ENCODE assay signal across 11 mouse cellular contexts in genomic region chr10:116750895-116751294, GRCm38 (mm10).
DNase-seq lines count a peak whose midpoint lies in the region; ATAC-seq and TF ChIP-seq lines count a peak whose summit lies in the region.
"Had no signal": no experiment of that assay in that cellular context is flagged by ENCODE, and none has a peak within 500 bp of the region (broad histone marks: within the 10 kb centered on the region; RNA-seq: fewer than 3 reads in every experiment).

No protein-coding gene starts in this region.

- no peak overlapping the region for H3K4me2 ChIP-seq in kidney, embryonic 15.5 days
- H3K4me2 ChIP-seq in lung, postnatal 0 days (replicated peaks; ENCODE audit: low read depth, low read length): no peak overlapping the region
- H3K4me2 ChIP-seq: hindbrain, embryonic 13.5 days; liver, embryonic 12.5 days had no signal

- TF ChIP-seq EP300 in lung, postnatal 0 days (IDR thresholded peaks at IDR 0.05): peak; percentile 96

- H3K9ac ChIP-seq in kidney, embryonic 15.5 days: no peak overlapping the region
- no peak overlapping the region for H3K9ac ChIP-seq in lung, postnatal 0 days (replicated peaks; ENCODE audit: low read depth)
- H3K9ac ChIP-seq: hindbrain, embryonic 13.5 days; liver, embryonic 12.5 days had no signal

- no peak for TF ChIP-seq CTCF in lung, postnatal 0 days (IDR thresholded peaks at IDR 0.05)

- peaks cover 24% of the 10 kb centered on the region for H3K4me1 ChIP-seq in embryonic facial prominence, embryonic 10.5 days
- H3K4me1 ChIP-seq in kidney, embryonic 15.5 days: peaks cover 10% of the 10 kb centered on the region
- peaks cover 3% of the 10 kb centered on the region; the same call in 1 of the 2 replicates for H3K4me1 ChIP-seq in lung, postnatal 0 days (ENCODE audit: insufficient read depth, low read depth, low read length)
- H3K4me1 ChIP-seq: liver, embryonic 12.5 days had no signal

- H3K4me3 ChIP-seq in embryonic facial prominence, embryonic 10.5 days: no peak overlapping the region
- no peak overlapping the region for H3K4me3 ChIP-seq in kidney, embryonic 15.5 days (replicated peaks)
- H3K4me3 ChIP-seq in lung, postnatal 0 days (ENCODE audit: low read depth, low read length): no peak overlapping the region
- H3K4me3 ChIP-seq: hindbrain, embryonic 13.5 days; liver, embryonic 12.5 days had no signal

- ATAC-seq in kidney, embryonic 15.5 days (replicated peaks; ENCODE audit: low FRiP score): no peak
- ATAC-seq in lung, postnatal 0 days: peak; percentile 96
- ATAC-seq: liver, embryonic 12.5 days had no signal

- 0 out of 2 replicates have a peak, but pooled peaks cover 4% of the 10 kb centered on the region for H3K9me3 ChIP-seq in embryonic facial prominence, embryonic 10.5 days
- no peaks in the 10 kb centered on the region for H3K9me3 ChIP-seq in kidney, embryonic 15.5 days (replicated peaks)
- no peaks in the 10 kb centered on the region for H3K9me3 ChIP-seq in lung, postnatal 0 days (ENCODE audit: low read length)
- H3K9me3 ChIP-seq: hindbrain, embryonic 13.5 days; liver, embryonic 12.5 days had no signal

- H3K27me3 ChIP-seq in embryonic facial prominence, embryonic 10.5 days (replicated peaks; ENCODE audit: low read depth, poor library complexity, severe bottlenecking): no peaks in the 10 kb centered on the region
- no peaks in the 10 kb centered on the region for H3K27me3 ChIP-seq in kidney, embryonic 15.5 days
- no peaks in the 10 kb centered on the region for H3K27me3 ChIP-seq in lung, postnatal 0 days (replicated peaks; ENCODE audit: insufficient read depth, low read length)
- H3K27me3 ChIP-seq: hindbrain, embryonic 13.5 days; liver, embryonic 12.5 days had no signal

- no peaks in the 10 kb centered on the region for H3K36me3 ChIP-seq in embryonic facial prominence, embryonic 10.5 days (replicated peaks)
- no peaks in the 10 kb centered on the region for H3K36me3 ChIP-seq in kidney, embryonic 15.5 days
- no peaks in the 10 kb centered on the region for H3K36me3 ChIP-seq in lung, postnatal 0 days (ENCODE audit: insufficient read depth, low read length)
- H3K36me3 ChIP-seq: hindbrain, embryonic 13.5 days; liver, embryonic 12.5 days had no signal

- WGBS in embryonic facial prominence, embryonic 10.5 days: 76% methylated on average over 14 of the region's 14 CpGs
- WGBS in kidney, embryonic 15.5 days: 58% methylated on average over 14 of the region's 14 CpGs
- 23% methylated on average over 14 of the region's 14 CpGs for WGBS in lung, postnatal 0 days

- H3K27ac ChIP-seq in embryonic facial prominence, embryonic 10.5 days (replicated peaks): no peak overlapping the region
- H3K27ac ChIP-seq in kidney, embryonic 15.5 days: peak overlapping the region; percentile 54; the same call in 1 of the 2 replicates
- H3K27ac ChIP-seq in lung, postnatal 0 days (ENCODE audit: low read length): peak overlapping the region; percentile 62; the same call in 1 of the 2 replicates
- H3K27ac ChIP-seq: hindbrain, embryonic 13.5 days; liver, embryonic 12.5 days had no signal

- peak; percentile 15 for DNase-seq in embryonic facial prominence, embryonic 10.5 days (ENCODE audit: low spot score)
- DNase-seq in heart, adult 8-10 months (ENCODE audit: low spot score): peak; percentile 80
- peak; percentile 93 for DNase-seq in lung, postnatal 0 days (ENCODE audit: low spot score)
- DNase-seq in layer of hippocampus, adult 8-10 months (ENCODE audit: low spot score in 2 of 2): no peak
- no peak for DNase-seq in urinary bladder, postnatal 4 days (ENCODE audit: low spot score in 2 of 2)
- DNase-seq in cerebellum, postnatal 25 days: no peak
- DNase-seq: cerebellum, postnatal 14 days; thymus, postnatal 36 days had no signal

Comparison
In these comparisons a context has a peak if more than half of its experiments do, and no peak if none do; other contexts are left out.
1. DNase-seq: peak in embryonic facial prominence, embryonic 10.5 days (single experiment), heart, adult 8-10 months (single experiment) and lung, postnatal 0 days (single experiment); none in layer of hippocampus, adult 8-10 months (0 of 2), urinary bladder, postnatal 4 days (0 of 2) and cerebellum, postnatal 25 days (0 of 2).